Mouse (Mus musculus) thymus, postnatal 4 days (tissue): ENCODE results near the gene 1110008P14Rik.

Experiments
- DNase-seq: peaks from one replicate; pipeline ENCODE4 v3.0.0; 2021

The 1110008P14Rik gene

DNA sequence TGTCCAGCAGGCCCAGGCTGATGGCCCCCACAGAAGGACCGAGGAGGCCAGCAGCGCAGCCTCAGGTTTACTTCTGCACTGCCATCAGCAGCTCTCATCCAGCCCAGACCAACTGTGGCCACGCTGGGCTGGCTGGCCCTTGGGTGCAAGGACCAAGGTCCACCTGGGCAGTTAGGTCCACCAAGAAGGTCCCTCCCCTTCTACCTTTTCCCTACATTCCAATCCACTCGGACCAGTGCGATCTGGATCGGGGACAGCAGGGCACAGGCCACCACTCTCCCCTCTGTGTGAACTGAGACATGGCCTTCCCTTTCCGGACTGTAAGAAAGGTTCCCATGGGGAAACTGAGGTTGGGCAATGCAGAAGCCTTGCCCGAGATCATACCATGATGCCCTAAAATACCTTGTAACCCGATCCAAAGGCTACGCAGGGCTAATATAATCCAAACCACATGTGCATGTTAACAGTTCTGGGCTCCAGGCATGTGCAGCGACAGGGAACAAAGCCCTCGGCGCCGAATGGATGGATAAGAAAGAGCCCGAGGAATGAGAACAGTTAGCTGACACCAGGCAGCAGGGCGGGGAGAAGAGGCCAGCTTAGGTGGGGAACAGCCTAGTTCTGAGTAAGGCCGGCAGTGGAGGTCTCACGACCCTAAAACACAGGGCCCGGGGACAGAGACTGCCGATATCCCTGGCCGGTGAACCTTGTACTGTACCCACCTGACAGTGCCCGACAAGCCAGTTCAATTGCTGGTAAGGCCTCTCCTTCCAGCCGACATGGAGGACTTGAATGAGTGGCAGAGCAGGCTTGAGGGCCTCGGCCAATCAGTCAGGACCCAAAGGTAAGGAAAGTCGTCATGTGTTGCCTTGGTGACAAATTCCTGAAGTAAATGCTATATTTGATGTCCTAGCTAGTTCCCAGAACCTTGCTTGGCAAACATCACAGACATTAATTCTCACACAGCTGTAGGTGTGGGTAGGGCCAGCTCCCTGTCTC lies 27.0 kb upstream of the 1110008P14Rik start:
- DNase-seq: no peak

DNA sequence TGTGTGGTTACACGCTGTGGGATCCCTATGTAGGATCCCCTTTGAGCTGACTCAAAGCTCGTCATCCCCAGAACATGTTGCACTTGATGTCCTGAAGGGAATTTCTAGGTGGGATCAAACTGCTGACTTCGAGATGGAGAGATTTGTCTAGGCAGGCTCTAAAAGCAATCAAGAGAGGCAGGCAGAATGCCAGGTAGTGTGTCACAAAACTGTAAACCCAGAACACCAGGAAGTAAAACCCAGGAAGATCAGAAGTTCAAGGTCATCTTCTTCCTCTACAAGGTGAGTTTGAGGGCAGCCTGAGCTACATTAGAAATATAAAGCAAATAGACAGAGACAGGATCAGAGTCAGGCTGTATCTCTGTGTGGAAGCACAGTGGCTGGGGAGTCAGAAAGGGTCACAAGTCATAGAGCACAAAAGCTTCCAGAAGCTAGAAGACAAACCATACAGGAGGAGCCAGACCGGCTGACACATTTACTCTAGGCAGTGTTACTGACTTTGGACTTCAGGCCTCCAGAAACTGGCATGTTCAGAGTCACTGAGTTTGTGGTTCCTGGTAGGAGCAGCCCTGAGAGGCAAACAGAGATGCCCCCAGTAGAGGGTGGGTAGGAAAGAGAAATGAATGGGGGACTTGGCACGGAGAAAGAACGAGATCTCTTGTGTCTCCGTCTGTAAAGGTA lies 25.5 kb upstream of the 1110008P14Rik start:
- no peak for DNase-seq

DNA sequence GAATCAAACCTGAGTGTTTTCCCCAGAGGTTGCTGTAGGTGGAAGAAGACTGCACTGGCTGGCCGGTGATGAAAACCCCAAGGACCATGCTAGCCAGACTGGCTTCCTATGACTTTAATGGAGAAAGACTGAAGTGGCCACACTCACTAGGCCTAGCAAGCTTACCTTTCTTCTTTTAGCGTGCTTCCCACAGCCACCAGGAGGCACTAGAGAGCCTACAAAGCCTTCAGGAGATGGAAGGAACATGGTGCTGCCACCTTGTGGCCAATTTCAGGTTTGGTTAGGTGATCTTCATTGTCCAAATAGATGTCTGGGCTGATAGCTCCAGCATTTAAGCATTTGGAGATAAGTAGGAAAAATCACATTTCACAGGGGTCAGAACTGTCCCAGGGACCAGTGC lies 22.9 kb upstream of the 1110008P14Rik start:
- DNase-seq: peak; percentile 98

DNA sequence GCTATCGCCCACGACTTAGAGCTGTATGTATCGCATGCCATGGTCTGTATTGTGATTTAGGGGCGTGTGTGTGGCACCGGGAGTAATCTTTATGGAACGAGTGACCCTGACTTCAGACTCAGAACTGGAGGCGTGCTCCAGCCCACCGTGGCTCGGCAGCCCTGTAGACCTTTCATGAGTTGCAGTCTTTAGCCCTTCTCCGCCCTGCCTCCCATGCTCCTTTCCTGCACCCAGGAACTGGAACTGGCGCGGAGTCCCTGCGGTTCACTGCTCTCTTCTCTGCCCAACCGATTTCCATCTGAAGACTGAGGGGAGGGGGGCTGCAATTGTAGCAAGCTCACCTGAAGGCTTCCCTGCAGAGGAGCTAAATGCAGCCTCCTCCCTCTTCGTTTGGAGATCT lies 15.0 kb upstream of the 1110008P14Rik start:
- DNase-seq: peak; percentile 45

DNA sequence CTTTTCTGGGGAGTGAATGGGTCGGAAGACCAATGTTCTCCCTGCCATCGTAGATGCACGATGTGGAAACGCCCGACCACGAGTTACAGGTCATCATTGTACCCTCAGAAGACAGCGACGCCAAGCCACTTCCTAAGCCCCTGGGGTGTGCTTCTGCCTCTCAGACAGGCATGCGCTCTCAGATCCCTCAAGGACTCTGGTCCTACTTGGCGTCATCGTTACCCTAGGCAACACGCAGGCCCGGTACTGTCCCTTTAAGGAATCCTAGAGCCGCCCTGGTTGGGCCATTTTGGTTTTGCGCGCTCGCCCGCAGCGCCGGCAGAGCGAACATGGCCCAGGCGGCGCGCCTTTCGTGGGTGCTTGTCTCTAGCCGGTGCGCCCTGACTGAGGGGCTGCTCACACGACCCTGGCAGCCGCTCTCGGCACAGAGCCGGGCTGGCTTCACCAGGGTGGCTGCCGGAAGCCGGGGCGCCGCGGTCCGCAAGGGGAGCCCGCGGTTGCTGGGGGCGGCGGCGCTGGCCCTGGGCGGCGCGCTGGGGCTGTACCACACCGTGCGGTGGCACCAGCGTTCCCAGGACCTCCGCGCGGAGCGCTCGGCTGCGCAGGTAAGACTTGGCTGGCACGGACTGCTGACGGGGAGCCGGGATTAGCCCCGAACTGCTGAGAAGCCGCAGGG lies 14.3 kb upstream of the 1110008P14Rik start:
- peak; percentile 78 for DNase-seq

DNA sequence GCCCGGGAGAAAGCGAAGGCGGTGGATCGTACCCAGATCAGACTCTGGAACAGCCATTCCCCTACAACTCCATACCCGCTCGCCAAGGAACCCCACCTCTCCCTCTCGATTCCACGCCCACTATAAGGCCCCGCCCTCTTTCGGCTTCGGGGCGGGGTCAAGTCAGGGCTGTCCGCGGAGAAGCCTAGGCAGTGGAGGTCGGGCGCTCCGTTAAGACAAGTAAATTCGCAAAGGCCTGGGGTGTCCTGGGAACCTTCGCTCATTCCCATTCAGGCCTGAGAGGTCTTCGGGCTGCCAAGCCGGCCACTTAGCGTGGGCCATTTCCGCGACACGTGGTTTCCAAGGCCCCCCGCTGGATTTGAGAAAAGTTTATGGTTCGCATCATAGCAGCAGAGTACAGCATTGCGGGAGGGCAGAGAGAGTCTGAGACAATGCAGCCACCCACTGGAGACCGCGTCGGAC lies 13.8 kb upstream of the 1110008P14Rik start, which contains the start of gene Ptges2:
Gene Ptges2 (plus strand): TSS at position 413 of the 462 bp plus-strand sequence.
- peak; percentile 95 for DNase-seq

DNA sequence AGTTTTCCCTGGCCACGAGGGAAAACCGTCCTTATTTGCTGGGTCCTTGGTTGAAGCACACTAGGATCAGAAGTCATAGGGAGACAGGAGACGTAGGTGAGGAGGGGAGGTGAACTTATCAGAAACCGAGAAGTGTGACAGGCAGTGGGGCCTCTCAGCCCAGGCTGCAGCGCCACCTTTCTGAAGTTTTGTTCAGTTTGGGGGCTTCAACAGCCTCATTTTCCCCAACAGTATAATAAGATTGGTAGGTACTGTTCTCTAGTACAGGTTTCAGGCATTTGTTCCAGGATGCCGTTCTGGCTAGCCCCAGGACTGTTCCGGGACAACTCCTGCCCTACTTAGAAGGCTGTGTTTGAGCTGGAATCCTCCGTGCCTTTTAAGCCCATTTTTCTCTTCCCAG lies 13.2 kb upstream of the 1110008P14Rik start:
- DNase-seq: peak; percentile 82

DNA sequence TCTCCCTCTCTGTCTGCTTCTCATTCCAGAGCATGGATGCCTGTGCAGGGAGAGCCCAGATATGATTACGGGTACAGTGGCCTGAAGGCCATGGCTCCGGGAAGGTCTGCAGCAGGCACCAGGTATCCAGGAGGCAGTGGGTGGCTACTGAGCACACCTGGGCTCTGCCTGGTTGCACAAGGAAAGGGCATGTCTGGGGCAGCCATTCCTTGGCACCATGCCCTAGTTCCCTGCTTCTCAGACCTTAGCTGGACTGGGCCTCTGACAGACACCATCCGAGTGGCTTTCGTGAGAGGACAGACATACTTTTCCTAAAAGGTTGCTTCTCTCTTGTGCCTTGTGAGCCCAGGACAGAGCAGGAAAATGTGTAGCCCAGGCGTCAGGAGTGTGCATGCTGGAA lies 10.3 kb upstream of the 1110008P14Rik start:
- no peak for DNase-seq

DNA sequence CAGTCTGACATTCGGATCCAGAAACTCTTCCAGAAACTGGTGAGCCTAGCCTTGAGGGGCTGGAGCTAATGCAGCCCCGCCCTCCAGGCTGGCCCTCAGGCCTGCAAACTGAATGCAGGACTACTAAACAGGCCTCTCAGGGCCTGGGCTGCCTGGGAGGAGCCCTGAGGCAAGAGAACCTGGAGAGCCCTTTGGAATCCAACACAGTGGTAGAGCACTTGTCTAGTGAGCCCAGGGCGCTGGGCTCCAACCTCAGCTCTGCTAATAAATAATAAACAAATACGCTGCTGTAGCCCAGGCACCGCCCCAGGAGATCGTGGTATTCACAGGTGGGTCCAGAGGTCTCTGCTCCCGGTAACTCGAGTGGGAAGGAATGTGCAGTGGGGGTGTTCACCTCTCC lies 9.1 kb upstream of the 1110008P14Rik start:
- DNase-seq: no peak

DNA sequence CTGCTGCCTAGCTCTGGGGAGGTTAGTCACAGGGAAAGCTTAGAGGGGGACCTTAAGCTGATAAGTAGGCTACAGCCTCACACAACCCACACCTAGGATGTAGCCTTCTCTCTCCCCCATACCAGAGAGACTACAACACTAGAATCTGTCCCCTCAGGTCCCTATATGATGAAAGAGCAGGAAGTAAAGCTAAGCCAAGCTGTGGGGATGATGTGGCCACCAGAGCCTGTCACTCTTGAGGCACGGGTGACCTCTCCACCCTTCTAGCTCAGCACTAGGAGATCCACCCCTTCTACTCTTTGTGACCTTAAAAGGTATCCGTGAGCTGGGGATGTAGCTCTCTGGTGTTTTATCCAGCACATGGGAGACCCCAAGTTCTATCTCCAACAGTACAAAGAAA lies 7.4 kb upstream of the 1110008P14Rik start:
- DNase-seq: no peak

DNA sequence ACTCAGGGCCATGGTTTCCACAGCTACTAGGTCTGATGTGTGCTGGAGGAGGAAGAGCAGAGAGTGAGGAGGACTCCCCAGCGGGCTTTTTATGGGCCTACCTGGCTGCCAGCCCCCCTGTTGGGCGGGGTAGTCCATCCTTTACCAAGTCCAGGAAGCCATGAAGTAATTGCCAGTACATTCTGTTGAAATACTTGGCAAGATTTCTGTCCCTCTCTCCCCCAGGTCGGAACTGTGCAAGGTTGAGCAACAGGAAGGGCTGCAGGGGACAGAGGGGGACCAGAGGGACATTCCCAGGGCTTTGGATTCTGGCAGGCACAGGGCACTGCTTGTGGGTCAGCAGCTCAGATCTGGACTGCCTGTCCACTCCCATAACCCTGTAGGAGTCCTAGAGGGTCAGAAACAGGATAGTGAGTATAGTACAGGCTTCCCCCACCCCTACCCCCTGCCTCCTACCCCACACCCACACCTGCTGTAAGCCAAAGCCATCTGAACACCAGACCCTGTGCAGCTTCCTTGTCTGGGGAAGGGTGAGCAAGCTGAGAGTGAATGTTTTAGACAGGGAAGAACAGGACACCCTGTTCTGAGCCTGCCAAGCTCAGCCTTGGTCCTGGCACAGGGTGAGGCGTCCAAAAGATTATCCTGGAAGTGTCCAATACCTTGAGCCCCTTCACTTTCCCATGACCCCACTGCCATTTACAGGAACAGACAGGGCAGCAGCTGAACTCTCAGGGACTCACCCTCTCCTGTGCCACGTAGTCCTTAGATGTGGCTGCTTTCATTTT lies 6.2 kb upstream of the 1110008P14Rik start, which contains the start of gene Lcn2:
Gene Lcn2 (minus strand): TSS at position 547 of the 785 bp plus-strand sequence.
- DNase-seq: no peak

DNA sequence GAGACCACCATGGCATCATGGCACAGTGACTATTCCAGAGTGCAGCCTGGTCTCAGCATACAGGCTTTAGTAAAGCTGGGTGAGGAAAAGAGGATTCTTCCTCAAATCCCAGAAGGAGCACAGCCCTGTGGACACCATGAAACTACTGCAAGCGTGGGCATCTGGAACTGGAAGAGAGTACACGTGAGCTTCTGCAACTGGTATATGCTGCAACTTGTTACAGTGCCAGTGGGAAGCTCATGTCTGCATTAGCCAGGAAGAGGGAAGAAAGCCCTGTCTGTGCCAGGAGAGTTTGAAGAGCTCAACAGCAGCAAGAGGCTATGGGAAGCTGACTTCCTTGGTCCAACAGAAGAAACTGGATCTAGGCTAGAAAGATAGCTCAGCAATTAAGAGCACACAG lies 951 bp upstream of the 1110008P14Rik start:
- no peak for DNase-seq

DNA sequence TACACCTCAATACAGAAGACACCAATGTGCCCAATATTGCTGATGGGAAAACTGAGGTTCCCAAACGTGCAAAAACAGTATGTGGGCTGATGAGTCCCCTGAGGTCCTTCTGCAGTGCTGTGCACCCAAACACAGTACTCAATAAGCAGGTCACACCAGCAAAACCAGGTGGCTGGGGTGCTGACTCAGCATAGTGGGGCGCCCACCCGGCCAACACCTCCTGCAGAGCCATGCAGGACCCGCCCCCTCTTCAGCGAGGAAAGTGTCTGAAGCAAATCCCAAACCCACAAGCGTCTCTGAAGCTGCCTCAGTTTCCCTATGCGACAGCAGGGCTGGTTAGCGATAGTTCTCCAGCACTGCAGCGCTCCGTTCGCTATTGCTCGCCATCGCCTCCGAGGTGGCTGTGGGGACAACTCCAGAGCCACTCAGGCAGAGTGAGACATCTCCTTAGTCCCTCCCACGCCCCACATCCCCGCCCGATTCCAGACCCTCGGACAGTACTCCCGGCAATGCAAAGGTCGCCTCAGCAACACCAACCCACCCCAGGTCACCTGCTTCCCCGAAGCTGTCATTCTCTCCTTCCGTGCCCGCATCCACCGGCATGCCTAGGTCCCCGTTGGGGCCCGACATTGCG lies 480 bp downstream of the 1110008P14Rik start:
- peak; percentile 77 for DNase-seq

DNA sequence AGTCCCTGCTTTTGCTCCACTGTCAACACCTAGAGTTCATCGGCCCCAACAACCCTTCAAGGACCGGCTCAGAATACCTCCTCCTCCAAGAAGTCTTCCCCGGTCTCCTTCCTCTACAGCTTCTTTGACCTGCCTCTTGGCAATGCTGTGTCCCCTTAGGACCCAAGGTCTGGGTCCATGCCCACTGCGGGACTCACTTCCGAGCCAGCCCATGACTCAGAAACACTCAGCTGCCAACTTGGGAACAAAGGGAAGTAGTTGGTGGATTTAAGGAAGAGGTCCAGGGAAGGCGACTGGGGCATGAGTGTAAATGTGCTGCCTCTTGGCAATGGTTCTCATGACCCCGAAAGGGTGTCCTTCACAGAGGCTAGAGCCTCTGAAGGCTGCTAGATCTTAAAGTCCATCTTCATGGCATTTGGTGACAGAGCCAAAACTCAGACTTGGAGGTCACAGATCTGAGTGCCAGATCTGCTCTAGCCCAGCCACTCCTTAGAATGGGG lies 1.7 kb downstream of the 1110008P14Rik start:
- DNase-seq: no peak

DNA sequence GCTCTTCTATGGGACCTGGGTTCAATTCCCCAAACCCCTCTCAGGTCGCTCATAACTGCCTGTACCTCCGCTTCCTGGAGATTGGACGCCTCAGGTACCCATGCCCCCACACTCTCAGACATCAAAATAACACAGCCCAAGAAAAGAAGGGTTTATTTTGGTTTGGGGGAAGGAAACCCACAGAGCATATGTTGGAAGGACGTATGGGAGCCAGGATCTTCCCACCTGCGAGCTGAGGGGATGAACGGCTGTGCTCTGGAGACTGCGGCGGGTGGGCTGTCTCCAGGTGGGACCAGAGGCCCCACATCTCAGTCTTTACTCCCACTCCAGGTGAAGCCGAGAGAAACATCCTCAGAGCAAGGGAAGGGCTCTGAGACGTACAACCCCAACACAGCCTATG lies 4.8 kb downstream of the 1110008P14Rik start:
- no peak for DNase-seq

DNA sequence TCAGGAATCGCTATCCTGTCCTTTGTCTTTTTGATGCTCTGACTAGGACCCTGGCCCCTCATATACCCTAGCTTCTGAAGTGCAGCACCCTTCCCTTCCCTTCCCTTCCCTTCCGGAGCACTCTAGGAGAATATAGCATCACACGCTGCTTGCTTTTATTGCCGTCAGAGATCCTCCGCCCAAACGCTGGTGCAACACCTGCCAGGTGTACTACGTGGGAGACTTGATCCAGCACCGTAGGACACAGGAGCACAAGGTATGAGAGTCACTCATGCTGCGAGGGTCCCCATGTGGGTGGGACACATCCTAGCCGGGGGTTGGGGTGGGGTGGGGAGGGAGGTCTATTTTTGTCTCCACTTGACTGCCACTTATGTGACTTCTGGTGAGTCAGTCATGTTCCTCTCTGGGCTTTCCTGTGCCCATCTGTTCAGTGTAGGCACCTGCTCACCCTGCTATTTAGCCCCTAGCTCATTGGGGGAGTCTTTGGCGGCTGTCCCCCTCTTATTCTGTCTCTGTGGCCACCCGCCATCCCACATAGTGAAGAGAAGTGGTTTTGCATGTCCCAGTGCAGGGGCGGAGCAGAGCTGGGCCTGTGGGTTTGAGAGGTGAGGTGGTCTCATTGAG lies 6.3 kb downstream of the 1110008P14Rik start:
- no peak for DNase-seq

DNA sequence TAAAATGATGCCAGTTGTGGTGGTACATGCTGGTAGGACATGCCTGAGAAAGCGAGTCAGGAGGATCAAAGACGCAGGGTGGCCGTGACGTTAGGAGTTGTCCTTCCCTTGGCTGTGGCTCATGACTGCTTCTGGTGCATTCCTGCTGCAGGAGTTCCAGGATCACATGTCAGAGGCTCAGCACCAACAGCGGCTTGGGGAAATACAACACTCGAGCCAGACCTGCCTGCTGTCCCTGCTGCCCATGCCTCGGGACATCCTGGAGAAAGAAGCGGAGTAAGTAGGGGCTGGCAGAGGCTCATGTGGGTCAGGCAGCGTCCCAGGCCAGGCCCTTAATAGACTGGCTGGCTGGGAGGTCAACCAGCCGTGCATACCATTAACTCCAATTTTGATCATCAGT lies 7.5 kb downstream of the 1110008P14Rik start:
- DNase-seq: no peak

DNA sequence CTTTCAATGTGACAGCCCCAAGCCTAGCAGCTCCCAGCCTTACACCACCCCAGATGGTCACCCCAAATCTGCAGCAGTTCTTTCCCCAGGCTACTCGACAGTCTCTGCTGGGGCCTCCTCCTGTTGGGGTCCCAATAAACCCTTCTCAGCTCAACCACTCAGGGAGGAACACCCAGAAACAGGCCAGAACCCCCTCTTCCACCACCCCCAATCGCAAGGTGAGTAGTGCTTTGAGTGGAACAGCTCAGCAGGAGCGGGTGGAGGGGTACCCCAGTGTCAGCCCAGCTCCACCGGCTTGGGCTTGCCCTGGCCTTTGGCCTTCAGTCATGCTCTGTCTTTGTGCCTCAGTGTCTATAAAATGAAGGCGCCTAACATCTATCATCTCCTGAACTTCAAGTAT lies 14.4 kb downstream of the 1110008P14Rik start:
- DNase-seq: no peak

DNA sequence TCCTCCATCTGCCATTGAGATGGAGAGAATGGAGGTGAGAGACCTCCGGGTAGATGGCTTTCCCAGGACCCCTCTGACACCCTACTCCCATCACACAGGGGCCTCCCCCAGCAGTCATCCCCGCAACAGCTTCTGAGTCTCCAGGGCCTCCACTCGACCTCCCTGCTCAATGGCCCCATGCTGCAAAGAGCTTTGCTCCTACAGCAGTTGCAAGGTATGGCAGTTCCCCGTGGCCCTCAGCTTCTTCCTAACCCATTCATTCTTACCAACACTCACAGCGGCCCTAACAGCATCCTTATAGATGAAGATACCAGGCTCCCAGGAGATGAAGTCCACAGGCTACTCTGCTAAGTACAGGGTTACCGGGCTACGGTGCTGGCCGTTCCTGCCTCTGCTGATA lies 17.6 kb downstream of the 1110008P14Rik start:
- DNase-seq: no peak

DNA sequence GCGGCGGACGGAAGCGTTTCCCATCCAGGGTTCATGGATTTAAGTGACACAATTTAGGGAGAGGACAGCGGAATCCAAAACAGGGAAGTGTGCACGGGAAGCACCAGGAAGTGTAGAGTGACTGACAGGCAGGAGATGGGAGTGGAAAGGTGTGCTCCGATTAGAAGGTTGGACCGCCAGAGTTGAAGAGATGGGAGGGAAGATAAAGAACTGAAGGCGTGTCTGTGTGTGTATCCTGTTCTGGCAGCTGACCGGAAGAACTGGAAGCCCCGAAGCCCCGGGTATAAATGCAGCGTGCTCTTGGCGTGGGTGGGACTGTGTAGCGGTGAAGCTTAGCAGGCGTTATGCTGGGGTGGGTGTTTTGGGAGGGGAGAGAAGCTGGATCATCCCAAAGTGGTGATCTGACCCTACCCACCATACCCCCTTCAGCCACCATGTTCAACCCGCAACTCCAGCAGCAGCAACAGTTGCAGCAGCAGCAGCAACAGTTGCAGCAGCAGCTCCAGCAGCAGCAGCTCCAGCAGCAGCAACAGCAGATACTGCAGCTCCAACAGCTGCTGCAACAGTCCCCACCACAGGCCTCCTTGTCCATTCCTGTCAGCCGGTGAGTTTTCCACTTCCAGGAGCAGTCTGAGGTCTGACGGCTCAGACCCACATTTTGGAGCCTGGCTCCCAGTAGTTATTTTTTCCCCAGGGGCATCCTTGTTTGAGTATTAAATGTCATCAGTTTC lies 18.2 kb downstream of the 1110008P14Rik start:
- DNase-seq: peak; percentile 33
